Mouse (Mus musculus) activated CD4-positive, CD25-positive, alpha-beta regulatory T cell (primary cell): ENCODE results near the gene Pomt1. TPM values are rescaled to one million over a fixed set of nuclear protein-coding genes. Genes with fewer than 3 reads are reported as not detected.

Experiments used
- polyA plus RNA-seq, 2 experiments: library from polyadenylated mRNA; unstranded; fragments of 100-300 nt; shearing (Covaris generic); gene quantifications; one replicate each; pipeline ENCODE4 v1.2.1; 2017

Pomt1 gene
- 1 to 10 TPM; 6.4 to 6.6 TPM for polyA plus RNA-seq

GRCm38 (mm10) chr2:32235886-32236759 lies at the start of gene Pomt1:
TSS of gene Pomt1 (plus strand) at chr2:32236590.

GRCm38 (mm10) chr2:32259657-32260417 lies 23.4 kb downstream of the Pomt1 start, which contains the start of gene Uck1:
TSS of gene Uck1 (minus strand) at chr2:32260159.

GRCm38 (mm10) chr2:32287334-32287840 lies 51.0 kb downstream of the Pomt1 start, which contains the start of gene Golga2:
TSS of gene Golga2 (plus strand) at chr2:32287384.

GRCm38 (mm10) chr2:32287923-32288367 lies 51.6 kb downstream of the Pomt1 start, which contains the start of gene Swi5:
TSS of gene Swi5 (minus strand) at chr2:32288075.

Other genes with a start within 250 kb of the Pomt1 start
- gene Fam78a, start 151.7 kb upstream of the Pomt1 start, polyA plus RNA-seq = 10 to 100 TPM; 26.0 to 32.6 TPM
- gene Plpp7, start 141.1 kb upstream of the Pomt1 start, polyA plus RNA-seq = not detected
- gene Prrc2b, start 85.5 kb upstream of the Pomt1 start, polyA plus RNA-seq = 10 to 100 TPM; 27.2 to 47.3 TPM
- gene Uck1, start 23.6 kb downstream of the Pomt1 start, polyA plus RNA-seq = 10 to 100 TPM; 74.6 to 81.7 TPM
- 10 to 100 TPM; 21.4 to 30.8 TPM for gene Golga2, start 50.8 kb downstream of the Pomt1 start, polyA plus RNA-seq
- 100 to 1,000 TPM; 231 to 287 TPM for gene Swi5, start 51.5 kb downstream of the Pomt1 start, polyA plus RNA-seq
- 10 to 100 TPM; 66.8 to 80.0 TPM for gene Ciz1, start 115.7 kb downstream of the Pomt1 start, polyA plus RNA-seq
- under 1 TPM in 1 of 2 experiments, not detected in 1; 0.09 TPM for gene Dnm1, start 116.7 kb downstream of the Pomt1 start, polyA plus RNA-seq
- 100 to 1,000 TPM in 1 of 2 experiments, 10 to 100 TPM in 1; 98.1 to 113 TPM for gene 1110008P14Rik, start 145.3 kb downstream of the Pomt1 start, polyA plus RNA-seq
- gene Lcn2, start 151.7 kb downstream of the Pomt1 start, polyA plus RNA-seq = not detected
- gene Ptges2, start 159.3 kb downstream of the Pomt1 start, polyA plus RNA-seq = 10 to 100 TPM; 13.0 to 23.5 TPM
- 1 to 10 TPM; 6.9 to 7.4 TPM for gene Naif1, start 213.9 kb downstream of the Pomt1 start, polyA plus RNA-seq
- 10 to 100 TPM; 11.6 to 15.5 TPM for gene Slc25a25, start 214.9 kb downstream of the Pomt1 start, polyA plus RNA-seq